Mouse (Mus musculus) B cell, adult 62 days (primary cell): ENCODE results near the gene Ptprn. TPM values are rescaled to one million over a fixed set of nuclear protein-coding genes. Genes with fewer than 3 reads are reported as not detected.

Experiments used
- total RNA-seq: library from RNA; stranded (reverse); gene quantifications from 4 replicates; pipeline ENCODE4 v1.2.4, GENCODE M21; 2023

The Ptprn gene
- not detected in 4 replicates for total RNA-seq

GRCm38 (mm10) chr1:75264091-75264880 is at the start of gene Ptprn:
Ptprn (minus strand) TSS chr1:75264502.

GRCm38 (mm10) chr1:75278228-75278627 is 13.9 kb upstream of the Ptprn start, which contains the start of gene Resp18:
Resp18 (minus strand) TSS chr1:75278415.

GRCm38 (mm10) chr1:75236117-75237050 is 27.9 kb downstream of the Ptprn start, which contains the start of gene Dnajb2:
Dnajb2 (plus strand) TSS chr1:75236406.

GRCm38 (mm10) chr1:75231664-75232152 is 32.6 kb downstream of the Ptprn start, which contains the start of gene A630095N17Rik:
A630095N17Rik (minus strand) TSS chr1:75232102.

DNA sequence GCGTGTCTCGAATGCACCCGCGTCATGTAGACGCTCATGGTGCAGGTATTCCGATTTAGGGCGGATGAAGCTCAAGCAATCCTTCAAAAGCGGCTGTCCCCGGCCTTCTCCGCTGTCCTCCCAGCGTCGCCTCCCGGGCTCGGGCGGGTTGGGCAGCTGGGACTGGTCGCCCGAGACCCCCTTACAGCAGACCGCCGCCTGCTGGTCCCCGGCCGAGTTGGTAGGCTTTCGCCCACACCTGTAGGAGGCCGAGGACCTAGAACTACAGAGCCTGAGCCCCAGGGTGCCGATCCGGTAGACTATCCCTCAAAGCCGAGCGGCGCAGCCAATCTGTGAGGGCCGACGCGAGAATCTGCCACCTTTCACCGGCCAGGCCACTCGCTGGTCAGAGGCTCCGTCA is 44.8 kb downstream of the Ptprn start, which contains the start of gene Tuba4a:
Gene Tuba4a (minus strand): TSS at position 335 of the 400 bp plus-strand sequence.

GRCm38 (mm10) chr1:75210136-75211087 is 53.9 kb downstream of the Ptprn start, which contains the start of the genes Glb1l and Stk16:
Glb1l (minus strand) TSS chr1:75210813.
Stk16 (plus strand) TSS chr1:75210838.

Other genes starting within 250 kb of the Ptprn start
- gene Nhej1, start 139.3 kb downstream of the Ptprn start, total RNA-seq = 3.1 to 6.8 TPM (median 4.8 TPM) in 4 replicates
- 0.85 to 2.7 TPM (median 1.2 TPM) in 4 replicates for gene Slc23a3, start 130.6 kb downstream of the Ptprn start, total RNA-seq
- gene Cnppd1, start 121.8 kb downstream of the Ptprn start, total RNA-seq = 107 to 110 TPM (median 109 TPM) in 4 replicates
- gene Retreg2, start 121.7 kb downstream of the Ptprn start, total RNA-seq = 71.5 to 78.8 TPM (median 75.5 TPM) in 4 replicates
- gene Zfand2b, start 95.9 kb downstream of the Ptprn start, total RNA-seq = 37.1 to 48.7 TPM (median 44.9 TPM) in 4 replicates
- 2.5 to 4.2 TPM (median 3.0 TPM) in 4 replicates for gene Abcb6, start 84.1 kb downstream of the Ptprn start, total RNA-seq
- 26.6 to 34.8 TPM (median 29.9 TPM) in 4 replicates for gene Ankzf1, start 72.4 kb downstream of the Ptprn start, total RNA-seq
- 33.7 to 38.7 TPM (median 34.2 TPM) in 4 replicates for gene Atg9a, start 72.3 kb downstream of the Ptprn start, total RNA-seq
- 16.0 to 21.1 TPM (median 17.4 TPM) in 4 replicates for gene Glb1l, start 53.7 kb downstream of the Ptprn start, total RNA-seq
- gene Stk16, start 53.7 kb downstream of the Ptprn start, total RNA-seq = 76.3 to 89.8 TPM (median 88.1 TPM) in 4 replicates
- gene Tuba4a, start 44.6 kb downstream of the Ptprn start, total RNA-seq = 203 to 235 TPM (median 208 TPM) in 4 replicates
- not detected in 4 replicates for gene A630095N17Rik, start 32.4 kb downstream of the Ptprn start, total RNA-seq
- gene Dnajb2, start 28.1 kb downstream of the Ptprn start, total RNA-seq = 82.6 to 94.0 TPM (median 85.3 TPM) in 4 replicates
- gene Resp18, start 13.9 kb upstream of the Ptprn start, total RNA-seq = not detected in 4 replicates
- gene Dnpep, start 53.5 kb upstream of the Ptprn start, total RNA-seq = 48.7 to 54.7 TPM (median 50.8 TPM) in 4 replicates
- gene Des, start 95.8 kb upstream of the Ptprn start, total RNA-seq = not detected in 4 replicates
- not detected in 4 replicates for gene Speg, start 110.8 kb upstream of the Ptprn start, total RNA-seq
- gene Gmppa, start 171.4 kb upstream of the Ptprn start, total RNA-seq = 49.9 to 75.1 TPM (median 61.8 TPM) in 4 replicates
- not detected in 4 replicates for gene Asic4, start 185.9 kb upstream of the Ptprn start, total RNA-seq
- 23.0 to 27.0 TPM (median 24.7 TPM) in 4 replicates for gene Chpf, start 214.8 kb upstream of the Ptprn start, total RNA-seq
- 3.5 to 6.0 TPM (median 4.0 TPM) in 4 replicates for gene Tmem198, start 215.0 kb upstream of the Ptprn start, total RNA-seq
- gene Obsl1, start 241.9 kb upstream of the Ptprn start, total RNA-seq = 0.48 TPM in 1 of 4 replicates, not detected in the others
- not detected in 4 replicates for gene Inha, start 242.6 kb upstream of the Ptprn start, total RNA-seq